Mouse (Mus musculus) cortical plate, adult 2 months (tissue): ENCODE data around the gene Kctd15. TPM values are rescaled to one million over a fixed set of nuclear protein-coding genes. Genes with fewer than 3 reads are reported as not detected.
A peak's percentile ranks its signal among the peaks of the same experiment; 100 is the strongest.

Experiments used
- H3K27ac ChIP-seq: fragments of 200-500 bp; 2 replicates; pipeline ENCODE4 v1.5.1; 2012; ENCODE audit warnings: low read length, control low read depth, inconsistent platforms; ENCODE audit not compliant: insufficient read depth
- H3K4me1 ChIP-seq: fragments of 200-500 bp; 2 replicates; pipeline ENCODE4 v1.6.1; 2011; ENCODE audit warnings: low read length; ENCODE audit not compliant: control insufficient read depth, insufficient read depth
- H3K4me3 ChIP-seq: fragments of 200-500 bp; 2 replicates; pipeline ENCODE4 v1.5.1; 2011; ENCODE audit warnings: mild to moderate bottlenecking, low read length, control low read depth; ENCODE audit not compliant: insufficient read depth
- CTCF ChIP-seq: fragments of 200-500 bp; IDR thresholded peaks from 2 replicates; pipeline ENCODE4 v1.5.1; 2011; ENCODE audit warnings: mild to moderate bottlenecking, control low read depth, low read length; ENCODE audit not compliant: insufficient read depth; ENCODE audit errors: extremely low read depth
- POLR2A ChIP-seq: fragments of 200-500 bp; IDR thresholded peaks from 2 replicates; pipeline ENCODE4 v1.6.1; 2011; ENCODE audit warnings: mild to moderate bottlenecking, low read length, control low read depth; ENCODE audit not compliant: insufficient read depth; ENCODE audit errors: extremely low read depth
- polyA plus RNA-seq: library from polyadenylated mRNA; depleted of rRNA; stranded (reverse); fragments of >200 nt; gene quantifications from 2 replicates; pipeline ENCODE4 v1.2.3, GENCODE M21; 2012

Gene Kctd15
- polyA plus RNA-seq, 1 experiment, result 19.6 TPM

- H3K27ac ChIP-seq, result no peak overlapping the region
- TF ChIP-seq CTCF, result no peak
- no peak for TF ChIP-seq POLR2A
Observed at GRCm38 (mm10) chr7:34652751-34653502, 3.6 kb downstream of the Kctd15 start.

GRCm38 (mm10) chr7:34651381-34651780 lies 5.2 kb downstream of the Kctd15 start:
- no peak for TF ChIP-seq CTCF
- TF ChIP-seq POLR2A, result no peak
- Histone ChIP-seq H3K4me1 (peaks cover 2% of the 10 kb centered on the region; the same call in 1 of the 2 replicates), H3K4me3 (no peak overlapping the region), H3K27ac (no peak overlapping the region)

More at GRCm38 (mm10) chr7:34652751-34653502, 3.6 kb downstream of the Kctd15 start:
- Histone ChIP-seq H3K4me3 (peak overlapping the region; percentile 86; the same call in 1 of the 2 replicates), H3K4me1 (peaks cover 2% of the 10 kb centered on the region; the same call in 1 of the 2 replicates)

- TF ChIP-seq CTCF, result no peak
- no peak for TF ChIP-seq POLR2A
- Histone ChIP-seq H3K4me3 (no peak overlapping the region), H3K4me1 (no peaks in the 10 kb centered on the region), H3K27ac (no peak overlapping the region)
Observed at GRCm38 (mm10) chr7:34647052-34647451, 9.5 kb downstream of the Kctd15 start.

- H3K27ac ChIP-seq, result no peak overlapping the region
- H3K4me3 ChIP-seq, result no peak overlapping the region
- TF ChIP-seq POLR2A, result no peak
- TF ChIP-seq CTCF, result no peak
- no peaks in the 10 kb centered on the region for H3K4me1 ChIP-seq
Observed at GRCm38 (mm10) chr7:34646144-34646795, 10.3 kb downstream of the Kctd15 start.

GRCm38 (mm10) chr7:34645623-34646022 lies 10.9 kb downstream of the Kctd15 start:
- Histone ChIP-seq H3K4me3 (no peak overlapping the region), H3K4me1 (no peaks in the 10 kb centered on the region), H3K27ac (no peak overlapping the region)
- TF ChIP-seq CTCF, result no peak
- TF ChIP-seq POLR2A, result no peak

- Histone ChIP-seq H3K4me1 (no peaks in the 10 kb centered on the region), H3K27ac (no peak overlapping the region), H3K4me3 (no peak overlapping the region)
- TF ChIP-seq POLR2A (no peak), CTCF (no peak)
Observed at GRCm38 (mm10) chr7:34644591-34644990, 11.9 kb downstream of the Kctd15 start.

GRCm38 (mm10) chr7:34643329-34643728 lies 13.2 kb downstream of the Kctd15 start:
- no peak for TF ChIP-seq POLR2A
- no peak for TF ChIP-seq CTCF
- Histone ChIP-seq H3K4me3 (no peak overlapping the region), H3K27ac (no peak overlapping the region), H3K4me1 (no peaks in the 10 kb centered on the region)

- TF ChIP-seq CTCF, result no peak
- no peak for TF ChIP-seq POLR2A
- Histone ChIP-seq H3K27ac (no peak overlapping the region), H3K4me3 (no peak overlapping the region), H3K4me1 (no peaks in the 10 kb centered on the region)
Observed at GRCm38 (mm10) chr7:34641968-34642367, 14.6 kb downstream of the Kctd15 start.

- no peaks in the 10 kb centered on the region for H3K4me1 ChIP-seq
- no peak for TF ChIP-seq POLR2A
- TF ChIP-seq CTCF, result no peak
- H3K4me3 ChIP-seq, result no peak overlapping the region
- H3K27ac ChIP-seq, result no peak overlapping the region
Observed at GRCm38 (mm10) chr7:34639798-34640197, 16.7 kb downstream of the Kctd15 start.

- no peaks in the 10 kb centered on the region for H3K4me1 ChIP-seq
- TF ChIP-seq CTCF, result no peak
- H3K27ac ChIP-seq, result no peak overlapping the region
- no peak overlapping the region for H3K4me3 ChIP-seq
Observed at GRCm38 (mm10) chr7:34636661-34637060, 19.9 kb downstream of the Kctd15 start.
